Mouse (Mus musculus): Measurements from ENCODE around the gene Tnks2.

Tnks2 gene

DNA sequence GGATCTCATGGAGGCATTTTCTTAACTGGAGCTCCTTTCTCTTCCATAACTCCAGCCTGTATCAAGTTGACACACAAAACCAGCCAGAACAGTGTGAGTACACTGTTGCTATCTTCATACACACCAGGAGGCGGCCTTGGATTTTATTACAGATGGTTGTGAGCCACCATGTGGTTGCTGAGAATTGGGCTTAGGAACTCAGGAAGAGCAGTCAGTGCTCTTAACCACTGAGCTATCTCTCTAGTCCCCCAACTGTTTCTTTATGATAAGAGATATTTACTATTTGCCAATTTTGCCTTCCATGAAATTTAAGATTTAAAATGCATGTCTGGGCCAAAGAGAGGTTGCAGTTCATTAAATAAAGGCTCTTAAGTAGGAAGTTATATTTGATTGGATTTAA lies 106.0 kb downstream of the Tnks2 start:
- DNase-seq, result no peak
